Mouse (Mus musculus) embryonic facial prominence, embryonic 10.5 days (tissue): ENCODE measurements around the gene Capn12. TPM values are rescaled to one million over a fixed set of nuclear protein-coding genes. Genes with fewer than 3 reads are reported as not detected.

ENCODE experiments used
- DNase-seq: peaks from one replicate; pipeline ENCODE4 v3.0.0-alpha.2; 2017; ENCODE audit warnings: low spot score
- H3K27ac ChIP-seq: fragments of 300-500 bp; sonication (generic); replicated peaks from 2 replicates; pipeline ENCODE4 v1.5.1; 2016; ENCODE audit warnings: mild to moderate bottlenecking
- H3K27me3 ChIP-seq: fragments of 300-500 bp; sonication (generic); replicated peaks from 2 replicates; pipeline ENCODE4 v1.6.1; 2016; ENCODE audit warnings: low read depth, mild to moderate bottlenecking; ENCODE audit not compliant: poor library complexity, severe bottlenecking
- H3K36me3 ChIP-seq: fragments of 300-500 bp; sonication (generic); replicated peaks from 2 replicates; pipeline ENCODE4 v1.6.1; 2016; ENCODE audit warnings: mild to moderate bottlenecking, moderate library complexity
- H3K4me1 ChIP-seq: fragments of 300-500 bp; sonication (generic); 2 replicates; pipeline ENCODE4 v1.6.1; 2016
- H3K4me3 ChIP-seq: fragments of 300-500 bp; sonication (generic); 2 replicates; pipeline ENCODE4 v1.5.1; 2016; ENCODE audit warnings: mild to moderate bottlenecking, moderate library complexity
- H3K9me3 ChIP-seq: fragments of 300-500 bp; sonication (generic); 2 replicates; pipeline ENCODE4 v1.6.1; 2016; ENCODE audit warnings: mild to moderate bottlenecking
- WGBS: fragments of 180-500 bp; shearing (Covaris S2); methylation state at CpG from one replicate; pipeline ENCODE4 v1.1.7; 2016; 5-methylcytosine and 5-hydroxymethylcytosine counted together
- polyA plus RNA-seq: library from polyadenylated mRNA; unstranded; fragments of >200 nt; fragmentation: Nextera tagmentation; extraction: Ambion mirVana; gene quantifications from 2 replicates; pipeline ENCODE4 v1.2.1, GENCODE M21; 2016

Capn12 gene
- polyA plus RNA-seq, 1 experiment from 2014 or later: 0.55 TPM

DNA sequence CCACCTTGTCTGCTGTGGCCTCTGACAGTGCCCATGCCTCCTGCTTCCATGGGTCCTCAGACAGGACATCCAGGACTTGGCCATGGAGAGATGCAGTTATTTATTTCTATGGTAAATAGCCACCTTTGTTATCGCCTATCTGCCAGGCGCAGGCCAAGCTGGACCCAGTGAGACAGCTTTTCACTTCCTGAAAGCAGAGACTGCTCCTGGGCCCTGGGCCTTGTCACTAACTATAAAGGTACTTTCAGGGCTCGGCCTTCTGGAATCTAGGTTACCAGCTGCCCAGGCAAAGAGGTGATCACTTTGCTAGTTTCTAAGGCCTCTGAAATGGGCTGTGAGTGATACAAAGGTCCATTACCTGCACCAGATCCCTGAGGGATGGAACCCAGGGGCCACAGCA is 43.6 kb downstream of the Capn12 start:
- H3K27ac ChIP-seq: peak overlapping the region; percentile 81
- no peaks in the 10 kb centered on the region for H3K9me3 ChIP-seq
- H3K27me3 ChIP-seq: no peaks in the 10 kb centered on the region
- 73% methylated on average over 3 of the region's 3 CpGs for WGBS
- 0 out of 2 replicates have a peak overlapping the region, but pooled peaks have one; percentile 14 for H3K4me3 ChIP-seq
- H3K36me3 ChIP-seq: peaks cover 44% of the 10 kb centered on the region
- no peak for DNase-seq
- peaks cover 78% of the 10 kb centered on the region for H3K4me1 ChIP-seq

DNA sequence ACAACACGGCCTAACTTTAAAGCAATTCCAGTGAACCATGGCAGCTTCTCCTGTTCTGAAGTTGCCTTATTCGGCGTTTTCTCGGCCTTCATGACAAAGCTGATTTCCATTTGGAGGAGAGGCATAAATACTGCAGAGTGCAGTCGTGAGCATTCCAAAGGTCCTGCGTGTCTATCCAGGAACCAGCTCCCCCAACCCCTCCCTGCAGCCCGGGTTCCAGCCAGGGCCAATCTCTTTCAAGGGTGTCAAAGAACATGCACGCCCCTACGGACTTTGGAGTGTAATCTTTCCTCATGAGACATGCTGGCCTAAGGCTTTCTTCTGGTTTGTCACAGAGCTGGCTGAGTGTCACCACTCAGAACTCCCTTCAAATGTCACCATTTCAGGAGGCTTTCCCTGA is 44.1 kb downstream of the Capn12 start:
- H3K27ac ChIP-seq: peak overlapping the region; percentile 81
- no peaks in the 10 kb centered on the region for H3K27me3 ChIP-seq
- no peak overlapping the region for H3K4me3 ChIP-seq
- no peaks in the 10 kb centered on the region for H3K9me3 ChIP-seq
- 44% methylated on average over 9 of the region's 9 CpGs for WGBS
- H3K36me3 ChIP-seq: peaks cover 46% of the 10 kb centered on the region
- peak; percentile 68 for DNase-seq
- H3K4me1 ChIP-seq: peaks cover 78% of the 10 kb centered on the region

DNA sequence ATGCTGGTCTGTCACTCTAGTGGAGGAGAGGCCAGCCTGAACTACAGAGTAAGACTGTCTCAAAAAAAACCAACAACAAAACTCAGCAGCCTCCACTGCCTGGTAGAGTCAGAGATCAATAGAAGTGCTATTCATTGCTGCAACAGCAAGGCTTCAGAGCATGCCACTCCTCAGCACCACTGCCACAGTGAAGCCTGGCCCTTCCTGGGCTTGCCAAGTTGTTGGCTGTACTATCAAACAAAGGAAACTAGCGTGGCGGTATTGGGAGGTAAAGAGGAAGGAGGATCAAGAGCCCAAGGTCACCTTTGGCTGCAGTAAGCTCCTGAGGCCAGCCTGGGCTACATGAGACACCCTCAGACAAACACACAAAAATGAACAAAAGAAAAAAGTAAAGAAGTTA is 45.0 kb downstream of the Capn12 start:
- H3K27ac ChIP-seq: peak overlapping the region; percentile 62

DNA sequence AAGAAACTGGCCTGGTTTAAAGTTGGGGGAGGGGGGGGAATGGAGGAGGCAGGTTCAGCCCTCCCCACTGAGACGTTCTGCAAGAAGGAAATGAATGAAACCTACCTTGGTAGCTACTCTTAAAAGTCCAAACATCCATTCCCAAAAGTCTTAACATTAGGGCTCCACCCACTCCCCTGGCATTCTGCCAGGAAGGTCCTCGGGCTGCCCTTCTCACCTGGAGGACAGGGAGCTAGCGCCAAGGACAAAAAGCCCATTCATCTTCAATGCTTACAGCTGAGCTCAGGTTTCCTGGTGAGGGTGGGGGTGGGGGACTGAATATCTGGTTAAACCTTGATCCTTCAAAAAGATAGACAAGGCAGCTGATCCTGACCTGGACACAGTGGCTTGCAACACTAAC is 48.2 kb downstream of the Capn12 start:
- H3K27me3 ChIP-seq: no peaks in the 10 kb centered on the region
- DNase-seq: peak; percentile 28
- peaks cover 71% of the 10 kb centered on the region for H3K4me1 ChIP-seq
- H3K9me3 ChIP-seq: no peaks in the 10 kb centered on the region
- H3K4me3 ChIP-seq: 0 out of 2 replicates have a peak overlapping the region, but pooled peaks have one; percentile 21
- H3K36me3 ChIP-seq: peaks cover 41% of the 10 kb centered on the region
- H3K27ac ChIP-seq: no peak overlapping the region
- 50% methylated on average over 3 of the region's 3 CpGs for WGBS

More for the DNA sequence above, 45.0 kb downstream of the Capn12 start:
- Histone ChIP-seq H3K27me3 (no peaks in the 10 kb centered on the region), H3K4me1 (peaks cover 78% of the 10 kb centered on the region), H3K4me3 (no peak overlapping the region), H3K36me3 (peaks cover 40% of the 10 kb centered on the region), H3K9me3 (no peaks in the 10 kb centered on the region)
- no peak for DNase-seq
- WGBS: 67% methylated on average over 2 of the region's 2 CpGs

DNA sequence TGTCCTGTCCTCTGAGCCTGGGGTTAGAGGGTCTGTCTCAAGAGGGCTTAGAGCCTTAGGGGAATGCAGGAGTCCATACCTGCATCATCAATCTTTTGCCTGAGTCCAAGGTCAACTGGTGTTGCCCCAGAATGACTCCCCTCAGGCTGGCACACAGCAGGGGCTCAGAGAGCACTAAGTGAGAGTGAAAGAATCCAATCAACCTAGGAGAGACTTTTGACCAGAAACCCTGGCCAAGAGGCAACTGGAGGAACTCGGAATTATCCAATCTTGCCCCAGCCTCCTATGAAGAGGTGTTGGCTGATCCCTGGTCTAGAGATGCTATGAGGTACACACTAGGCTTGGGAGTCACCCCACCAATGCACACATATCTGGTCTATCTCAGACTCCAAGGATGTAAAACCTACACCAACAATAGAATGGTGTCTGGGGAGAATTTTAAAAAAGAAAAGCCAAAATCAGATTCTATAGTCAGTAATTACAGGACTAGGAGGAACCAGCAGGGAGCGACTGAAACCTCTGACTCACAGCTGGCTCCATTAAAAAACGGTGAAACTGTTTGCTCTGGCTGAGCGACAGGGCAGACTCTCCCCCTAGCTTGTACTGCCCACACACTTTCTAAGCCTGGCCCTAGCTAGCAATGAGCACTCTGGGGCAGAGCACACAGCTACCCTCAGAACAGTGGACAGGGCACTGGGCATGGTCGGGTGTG is 49.3 kb downstream of the Capn12 start:
- H3K9me3 ChIP-seq: no peaks in the 10 kb centered on the region
- H3K27me3 ChIP-seq: no peaks in the 10 kb centered on the region
- H3K4me3 ChIP-seq: no peak overlapping the region
- 62% methylated on average over 5 of the region's 5 CpGs for WGBS
- peaks cover 52% of the 10 kb centered on the region for H3K36me3 ChIP-seq
- H3K4me1 ChIP-seq: peaks cover 67% of the 10 kb centered on the region
- no peak for DNase-seq
- peak overlapping the region; percentile 55 for H3K27ac ChIP-seq

DNA sequence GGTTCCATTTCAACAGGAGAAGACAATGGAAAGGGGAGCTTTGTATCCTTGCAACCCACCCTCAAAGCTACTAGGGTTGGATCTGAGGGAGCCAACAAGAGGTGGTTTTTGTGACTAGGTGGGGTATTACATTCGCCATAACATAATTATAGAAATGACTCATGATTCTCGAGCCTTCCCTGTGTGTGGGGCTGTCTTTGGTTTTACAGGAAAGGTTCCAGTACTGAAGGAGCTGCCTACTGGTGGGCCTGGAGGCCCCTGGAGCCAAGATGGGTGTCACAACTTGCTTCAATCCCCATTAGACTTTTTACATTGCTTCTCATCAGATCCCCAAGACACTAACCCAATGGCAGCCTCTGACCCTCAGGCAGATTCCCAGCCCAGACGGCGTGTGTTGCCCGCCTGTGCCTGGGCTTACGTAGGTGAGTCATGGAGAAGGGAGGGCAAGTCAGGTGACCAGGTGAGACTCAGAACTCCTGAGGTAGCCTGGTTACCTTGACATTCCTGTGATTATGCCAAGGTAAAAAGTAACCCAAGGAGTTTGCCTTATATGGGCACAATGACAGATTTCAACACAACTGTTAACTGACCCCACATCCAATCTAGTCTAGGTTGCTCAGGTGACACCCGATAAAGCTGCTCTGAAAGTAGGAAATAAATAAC is 49.9 kb downstream of the Capn12 start:
- peak overlapping the region; percentile 55 for H3K27ac ChIP-seq
- no peak overlapping the region for H3K4me3 ChIP-seq
- peaks cover 64% of the 10 kb centered on the region for H3K4me1 ChIP-seq
- DNase-seq: no peak
- peaks cover 57% of the 10 kb centered on the region for H3K36me3 ChIP-seq
- no peaks in the 10 kb centered on the region for H3K27me3 ChIP-seq
- 90% methylated on average over 7 of the region's 7 CpGs for WGBS
- H3K9me3 ChIP-seq: no peaks in the 10 kb centered on the region

DNA sequence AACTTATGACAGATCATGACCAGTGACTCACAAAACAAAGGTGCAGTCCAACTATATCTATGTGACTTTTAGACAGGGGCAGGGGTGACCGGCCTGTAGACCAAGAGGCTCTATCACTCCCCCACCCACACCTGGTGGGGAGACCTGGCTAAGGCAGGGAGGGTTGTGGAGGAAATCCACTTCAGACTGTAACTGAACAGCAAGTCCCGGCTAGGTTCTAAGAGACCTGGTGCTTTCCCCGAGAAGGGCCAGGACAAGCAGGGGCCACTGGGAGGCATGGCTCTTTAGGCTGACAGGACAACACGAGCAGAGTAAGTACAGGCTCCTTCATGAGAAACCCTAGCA is 50.4 kb downstream of the Capn12 start:
- WGBS: 87% methylated on average over 4 of the region's 4 CpGs
- H3K36me3 ChIP-seq: peaks cover 58% of the 10 kb centered on the region
- H3K27ac ChIP-seq: no peak overlapping the region
- no peaks in the 10 kb centered on the region for H3K27me3 ChIP-seq
- H3K4me1 ChIP-seq: peaks cover 64% of the 10 kb centered on the region
- no peak for DNase-seq
- H3K4me3 ChIP-seq: no peak overlapping the region
- H3K9me3 ChIP-seq: no peaks in the 10 kb centered on the region

DNA sequence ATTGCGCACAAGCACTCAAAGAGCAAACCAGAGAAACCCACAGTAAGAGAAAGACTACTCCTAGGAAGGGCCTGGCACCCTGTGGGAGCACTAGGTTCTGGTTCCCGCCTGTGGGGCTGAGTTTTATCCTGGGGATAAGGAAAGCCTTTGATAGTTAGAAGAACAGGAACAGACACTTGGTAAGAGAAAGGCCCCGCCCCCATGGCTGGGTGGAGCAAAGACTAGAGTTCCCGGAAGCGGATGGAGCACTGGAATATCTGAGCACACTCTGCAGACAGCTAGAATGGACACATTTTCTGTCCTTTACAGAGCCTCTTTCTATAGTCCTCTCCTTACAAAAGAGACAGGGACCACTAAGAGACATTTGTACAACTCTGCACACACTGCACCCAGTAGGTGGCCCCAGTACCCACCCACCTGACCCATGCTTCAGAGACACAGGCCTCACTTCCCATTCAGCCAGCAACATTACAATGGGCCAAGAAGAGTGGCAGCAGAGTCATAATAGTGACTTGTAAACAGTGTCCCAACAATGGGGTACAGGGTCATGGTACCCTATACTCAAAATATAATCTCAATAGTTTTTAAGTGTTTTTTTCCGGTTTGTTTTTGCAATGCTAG is 51.3 kb downstream of the Capn12 start:
- H3K4me3 ChIP-seq: no peak overlapping the region
- no peaks in the 10 kb centered on the region for H3K27me3 ChIP-seq
- H3K9me3 ChIP-seq: no peaks in the 10 kb centered on the region
- 76% methylated on average over 6 of the region's 6 CpGs for WGBS
- peaks cover 61% of the 10 kb centered on the region for H3K36me3 ChIP-seq
- H3K4me1 ChIP-seq: peaks cover 73% of the 10 kb centered on the region
- no peak for DNase-seq
- no peak overlapping the region for H3K27ac ChIP-seq

DNA sequence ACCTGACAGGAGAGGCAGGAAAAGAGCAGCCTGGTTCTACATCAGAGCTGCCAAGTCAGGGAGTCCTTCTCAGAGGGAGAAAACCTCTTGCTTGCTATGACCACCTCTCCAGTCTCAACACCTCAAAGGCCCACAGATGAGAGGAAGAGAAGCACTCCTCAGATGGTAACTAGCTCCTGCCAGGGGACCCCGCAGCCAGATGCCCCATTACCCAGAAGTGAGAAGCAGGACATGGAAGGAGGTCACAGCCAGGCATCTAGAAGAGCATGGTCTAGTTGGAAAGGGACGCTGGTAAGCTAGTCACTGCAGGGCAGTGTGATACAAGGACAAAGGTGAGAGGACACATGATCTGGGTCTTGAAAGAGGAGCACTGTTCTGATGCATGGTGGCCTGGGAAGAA is 52.6 kb downstream of the Capn12 start:
- no peak for DNase-seq
- Histone ChIP-seq H3K4me3 (no peak overlapping the region), H3K4me1 (peaks cover 77% of the 10 kb centered on the region), H3K9me3 (no peaks in the 10 kb centered on the region), H3K36me3 (peaks cover 64% of the 10 kb centered on the region), H3K27me3 (no peaks in the 10 kb centered on the region), H3K27ac (no peak overlapping the region; the same call in 1 of the 2 replicates)
- WGBS: 87% methylated on average over 2 of the region's 2 CpGs

DNA sequence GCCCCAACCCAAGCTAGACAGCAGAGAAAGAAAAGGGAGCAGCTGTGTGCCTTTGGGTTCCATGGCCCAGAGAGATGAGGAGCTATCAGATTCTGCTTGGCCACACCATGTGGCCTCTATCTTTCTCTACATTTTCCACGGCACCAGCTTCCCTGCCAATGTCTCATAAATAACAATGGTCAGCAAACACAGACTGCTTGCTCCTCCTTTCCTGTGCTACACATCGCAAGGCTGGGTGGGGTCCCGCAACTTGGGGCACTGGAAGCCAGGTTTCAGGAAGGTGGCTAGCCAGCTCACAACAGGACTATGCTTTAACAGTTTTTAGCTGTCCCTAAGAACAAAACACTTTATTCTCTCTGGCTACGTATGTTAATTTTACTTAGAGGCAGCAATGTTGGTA is 55.6 kb downstream of the Capn12 start:
- no peak overlapping the region for H3K4me3 ChIP-seq
- DNase-seq: no peak
- no peaks in the 10 kb centered on the region for H3K9me3 ChIP-seq
- H3K27ac ChIP-seq: peak overlapping the region; percentile 70
- peaks cover 63% of the 10 kb centered on the region for H3K36me3 ChIP-seq
- WGBS: 81% methylated on average over 4 of the region's 4 CpGs
- H3K4me1 ChIP-seq: peaks cover 77% of the 10 kb centered on the region
- H3K27me3 ChIP-seq: no peaks in the 10 kb centered on the region

DNA sequence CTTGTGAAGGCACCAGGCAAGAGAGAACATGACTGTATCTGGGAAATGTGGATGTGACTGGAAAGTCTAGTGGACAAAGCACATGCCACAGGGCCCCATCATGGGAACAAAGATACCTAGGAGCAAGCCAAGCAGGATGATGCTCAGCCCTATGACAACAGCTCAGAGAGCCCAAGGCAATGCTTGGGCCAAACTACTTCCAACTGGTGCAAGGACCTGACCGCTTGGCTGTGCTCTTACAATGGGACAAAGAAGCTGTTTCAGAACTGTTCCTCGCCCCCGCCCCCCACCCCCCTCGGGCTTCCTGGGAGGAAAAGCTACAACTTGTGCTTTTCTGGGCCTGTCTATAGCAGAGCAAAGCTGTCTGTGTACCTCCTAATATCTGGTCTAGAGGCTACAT is 57.4 kb downstream of the Capn12 start:
- Histone ChIP-seq H3K27ac (peak overlapping the region; percentile 69), H3K27me3 (no peaks in the 10 kb centered on the region), H3K9me3 (no peaks in the 10 kb centered on the region), H3K4me3 (no peak overlapping the region), H3K36me3 (peaks cover 72% of the 10 kb centered on the region), H3K4me1 (peaks cover 75% of the 10 kb centered on the region)
- 43% methylated on average over 4 of the region's 4 CpGs for WGBS
- peak; percentile 46 for DNase-seq

DNA sequence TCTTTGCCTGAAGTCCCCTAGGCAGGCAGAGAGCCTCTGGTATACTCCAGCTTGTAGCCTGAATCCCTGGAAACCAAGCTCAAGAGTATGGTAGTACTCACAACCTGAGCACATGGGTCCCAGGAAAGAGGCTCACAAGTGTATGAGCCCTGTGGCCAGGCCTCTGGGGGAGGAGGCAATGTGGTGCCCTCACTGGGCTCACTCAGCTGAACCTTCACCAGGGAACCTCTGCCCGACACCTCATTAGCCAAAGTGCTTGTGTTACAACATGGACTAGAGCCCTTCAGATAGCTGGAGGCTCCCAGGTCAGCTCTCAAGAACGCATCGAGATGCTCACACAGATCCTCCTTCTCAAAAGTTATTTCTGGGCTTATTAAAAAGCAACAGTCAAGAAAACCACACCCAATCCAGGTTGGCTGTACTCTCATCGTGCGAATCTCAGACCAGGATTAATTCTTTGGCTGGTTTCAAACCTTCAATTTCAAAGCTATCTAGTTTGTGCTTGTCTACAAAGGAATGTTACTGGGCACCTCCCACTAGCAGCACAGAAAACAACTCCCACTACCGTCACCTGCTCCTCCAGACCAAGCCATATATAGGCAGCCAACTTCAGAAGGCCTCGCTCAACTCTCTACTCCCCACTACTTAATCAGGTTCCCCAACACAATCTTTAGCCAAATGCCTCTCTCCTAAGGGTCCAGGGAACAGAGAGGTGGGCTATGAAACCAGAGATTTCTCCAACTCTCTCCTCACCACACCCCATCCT is 58.4 kb downstream of the Capn12 start:
- 84% methylated on average over 7 of the region's 7 CpGs for WGBS
- Histone ChIP-seq H3K27ac (peak overlapping the region; percentile 69), H3K4me1 (peaks cover 81% of the 10 kb centered on the region), H3K4me3 (no peak overlapping the region), H3K27me3 (no peaks in the 10 kb centered on the region), H3K36me3 (peaks cover 65% of the 10 kb centered on the region), H3K9me3 (no peaks in the 10 kb centered on the region)
- DNase-seq: no peak
